Mouse (Mus musculus) midbrain, embryonic 12.5 days (tissue): ENCODE measurements around the gene Pqlc2. TPM values are rescaled to one million over a fixed set of nuclear protein-coding genes. Genes with fewer than 3 reads are reported as not detected.

Experiments
- ATAC-seq: fragments of 200-750 bp; cut with Nextera tagmentation; 2 replicates; pipeline ENCODE4 v1.8.0; 2017; ENCODE audit warnings: low read depth, moderate TSS enrichment, moderate library complexity; ENCODE audit not compliant: low FRiP score
- H3K27ac ChIP-seq: fragments of 300-500 bp; sonication (generic); replicated peaks from 2 replicates; pipeline ENCODE4 v1.5.1; 2016; ENCODE audit warnings: mild to moderate bottlenecking
- H3K27me3 ChIP-seq: fragments of 300-500 bp; sonication (generic); 2 replicates; pipeline ENCODE4 v1.6.1; 2016; ENCODE audit warnings: mild to moderate bottlenecking
- H3K36me3 ChIP-seq: fragments of 300-500 bp; sonication (generic); 2 replicates; pipeline ENCODE4 v1.6.1; 2016
- H3K4me1 ChIP-seq: fragments of 300-500 bp; sonication (generic); 2 replicates; pipeline ENCODE4 v1.6.1; 2016
- H3K4me2 ChIP-seq: fragments of 300-500 bp; sonication (generic); replicated peaks from 2 replicates; pipeline ENCODE4 v1.6.1; 2016; ENCODE audit warnings: mild to moderate bottlenecking, moderate library complexity
- H3K4me3 ChIP-seq: fragments of 300-500 bp; sonication (generic); 2 replicates; pipeline ENCODE4 v1.5.1; 2016; ENCODE audit warnings: mild to moderate bottlenecking
- H3K9ac ChIP-seq: fragments of 300-500 bp; sonication (generic); replicated peaks from 2 replicates; pipeline ENCODE4 v1.6.1; 2016; ENCODE audit warnings: mild to moderate bottlenecking, moderate library complexity
- H3K9me3 ChIP-seq: fragments of 300-500 bp; sonication (generic); 2 replicates; pipeline ENCODE4 v1.6.1; 2016; ENCODE audit warnings: mild to moderate bottlenecking
- WGBS: fragments of 180-500 bp; shearing (Covaris S2); methylation state at CpG from one replicate; pipeline ENCODE4 v1.1.7; 2016; 5-methylcytosine and 5-hydroxymethylcytosine counted together
- polyA plus RNA-seq: library from polyadenylated mRNA; unstranded; fragments of >200 nt; fragmentation: Nextera tagmentation; extraction: Ambion mirVana; gene quantifications from 2 replicates; pipeline ENCODE4 v1.2.1, GENCODE M21; 2016

Gene Pqlc2
- polyA plus RNA-seq, 1 experiment from 2014 or later: 14.1 TPM

DNA sequence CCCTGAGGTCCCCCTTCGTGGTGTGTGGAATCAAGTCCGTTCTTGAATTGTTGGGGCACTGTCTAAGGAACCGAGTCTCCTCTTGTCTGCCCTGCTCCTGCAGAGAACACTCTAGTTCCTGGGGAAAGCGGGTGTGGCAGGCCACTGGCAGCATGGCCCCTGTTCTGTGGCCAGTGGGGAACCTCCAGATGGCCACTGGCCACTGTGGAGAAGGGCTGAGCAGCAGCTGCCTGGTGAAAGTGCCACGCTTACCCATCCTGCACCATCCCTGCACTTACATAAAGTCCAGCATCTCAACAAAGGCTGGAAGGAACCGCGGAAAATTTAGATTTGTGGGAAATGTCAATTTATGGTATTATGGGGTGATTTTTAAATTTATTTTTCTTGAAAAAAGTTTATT, 34.1 kb downstream of the Pqlc2 start:
- no peaks in the 10 kb centered on the region for H3K4me1 ChIP-seq
- no peaks in the 10 kb centered on the region for H3K27me3 ChIP-seq
- no peak overlapping the region for H3K9ac ChIP-seq
- WGBS: 93% methylated on average over 7 of the region's 7 CpGs
- H3K4me3 ChIP-seq: no peak overlapping the region
- H3K36me3 ChIP-seq: peaks cover 26% of the 10 kb centered on the region
- ATAC-seq: no peak
- H3K27ac ChIP-seq: no peak overlapping the region
- H3K9me3 ChIP-seq: no peaks in the 10 kb centered on the region
- H3K4me2 ChIP-seq: no peak overlapping the region

DNA sequence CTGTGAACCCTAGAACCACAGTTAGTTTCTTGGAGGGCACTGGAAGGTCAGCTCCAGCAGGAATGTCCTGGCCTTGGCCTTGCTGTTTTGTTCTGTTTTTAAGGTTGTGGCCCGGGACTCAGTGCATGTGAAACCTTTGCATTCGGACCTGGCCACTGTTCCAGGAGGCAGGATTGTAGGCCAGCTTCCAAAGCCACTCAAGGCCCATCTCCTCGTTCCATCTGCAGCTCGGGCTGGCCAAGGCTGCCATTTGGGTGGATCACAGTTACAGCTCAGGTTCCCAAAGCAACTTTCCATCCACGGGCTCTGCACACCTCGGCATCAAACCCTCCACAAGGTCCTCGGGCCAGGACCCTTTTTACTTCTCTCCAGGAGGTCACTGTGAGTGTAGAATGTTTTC, 35.9 kb downstream of the Pqlc2 start:
- 91% methylated on average over 7 of the region's 7 CpGs for WGBS

DNA sequence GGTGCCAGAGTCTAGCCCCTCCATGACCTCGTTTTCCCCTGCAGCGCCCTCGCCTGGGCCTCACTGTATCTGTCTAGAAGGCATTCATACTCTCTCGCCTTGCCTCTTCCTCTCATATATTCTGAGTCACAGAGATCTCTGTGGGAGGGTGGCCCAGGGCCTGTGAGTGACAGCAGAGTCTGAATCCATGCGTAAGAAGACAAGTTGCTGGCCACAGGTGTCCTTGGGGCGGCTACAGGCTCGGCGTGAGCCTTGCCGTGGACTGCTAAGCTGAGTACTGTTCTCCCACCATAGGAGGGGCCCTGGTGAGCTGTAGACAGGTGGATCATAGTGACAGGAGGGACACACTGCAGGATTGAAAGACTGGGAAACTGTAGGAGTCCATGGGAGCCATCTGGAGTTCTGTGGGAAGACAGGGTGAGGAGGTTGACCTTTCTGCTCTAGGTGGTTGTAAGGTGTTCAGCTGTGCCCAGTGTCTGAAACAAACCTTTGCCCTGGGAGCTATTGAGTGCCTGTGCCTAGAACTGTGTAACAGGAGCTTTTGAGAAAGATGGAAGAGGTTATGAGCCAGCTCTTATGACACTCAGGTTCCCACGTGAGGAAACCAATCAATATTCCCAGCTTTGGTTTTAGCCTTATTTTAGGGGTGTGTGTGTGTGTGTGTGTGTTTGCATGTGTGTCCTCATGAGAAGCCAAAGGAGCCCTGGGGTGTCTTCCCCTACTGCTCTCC, 37.4 kb downstream of the Pqlc2 start:
- Histone ChIP-seq H3K4me2 (no peak overlapping the region), H3K4me1 (no peaks in the 10 kb centered on the region), H3K36me3 (peaks cover 15% of the 10 kb centered on the region), H3K27me3 (no peaks in the 10 kb centered on the region), H3K4me3 (no peak overlapping the region), H3K9ac (no peak overlapping the region), H3K9me3 (no peaks in the 10 kb centered on the region), H3K27ac (no peak overlapping the region)
- 92% methylated on average over 10 of the region's 10 CpGs for WGBS
- ATAC-seq: no peak

More for the DNA sequence above, 35.9 kb downstream of the Pqlc2 start:
- Histone ChIP-seq H3K27me3 (no peaks in the 10 kb centered on the region), H3K27ac (no peak overlapping the region), H3K4me1 (no peaks in the 10 kb centered on the region), H3K9me3 (no peaks in the 10 kb centered on the region), H3K9ac (no peak overlapping the region), H3K4me3 (no peak overlapping the region), H3K36me3 (peaks cover 8% of the 10 kb centered on the region; the same call in 1 of the 2 replicates), H3K4me2 (no peak overlapping the region)
- no peak for ATAC-seq

DNA sequence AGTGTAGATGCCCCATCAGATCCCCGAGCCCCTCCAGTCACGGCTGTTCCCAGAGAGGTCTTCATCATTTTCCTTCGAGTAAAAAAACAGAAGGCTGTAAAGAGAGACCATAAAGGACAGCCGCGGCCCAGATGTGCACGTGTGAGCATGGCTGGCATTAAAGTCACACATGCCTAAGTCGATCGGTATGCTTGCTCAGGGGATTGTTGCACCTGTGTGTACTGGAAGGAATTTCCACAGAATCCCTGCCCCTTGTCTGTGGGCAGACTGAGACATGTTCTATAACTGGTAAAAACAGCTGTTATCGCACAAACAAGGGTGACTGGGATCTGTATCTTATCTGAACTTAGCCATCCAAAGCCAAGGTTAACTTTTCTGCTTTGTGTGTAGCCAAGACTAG, 38.9 kb downstream of the Pqlc2 start:
- no peak for ATAC-seq
- no peaks in the 10 kb centered on the region for H3K27me3 ChIP-seq
- H3K4me1 ChIP-seq: no peaks in the 10 kb centered on the region; the same call in 1 of the 2 replicates
- H3K27ac ChIP-seq: no peak overlapping the region
- no peak overlapping the region for H3K9ac ChIP-seq
- H3K9me3 ChIP-seq: no peaks in the 10 kb centered on the region
- H3K36me3 ChIP-seq: peaks cover 21% of the 10 kb centered on the region
- WGBS: 88% methylated on average over 9 of the region's 9 CpGs
- no peak overlapping the region for H3K4me2 ChIP-seq
- H3K4me3 ChIP-seq: no peak overlapping the region

- Histone ChIP-seq H3K27ac (no peak overlapping the region), H3K4me2 (no peak overlapping the region), H3K4me1 (no peaks in the 10 kb centered on the region; the same call in 1 of the 2 replicates), H3K27me3 (no peaks in the 10 kb centered on the region), H3K9ac (no peak overlapping the region), H3K9me3 (no peaks in the 10 kb centered on the region), H3K36me3 (peaks cover 21% of the 10 kb centered on the region), H3K4me3 (no peak overlapping the region)
- ATAC-seq: no peak
- 90% methylated on average over 3 of the region's 3 CpGs for WGBS
Observed at GRCm38 (mm10) chr4:139270168-139270567, 40.3 kb downstream of the Pqlc2 start.

DNA sequence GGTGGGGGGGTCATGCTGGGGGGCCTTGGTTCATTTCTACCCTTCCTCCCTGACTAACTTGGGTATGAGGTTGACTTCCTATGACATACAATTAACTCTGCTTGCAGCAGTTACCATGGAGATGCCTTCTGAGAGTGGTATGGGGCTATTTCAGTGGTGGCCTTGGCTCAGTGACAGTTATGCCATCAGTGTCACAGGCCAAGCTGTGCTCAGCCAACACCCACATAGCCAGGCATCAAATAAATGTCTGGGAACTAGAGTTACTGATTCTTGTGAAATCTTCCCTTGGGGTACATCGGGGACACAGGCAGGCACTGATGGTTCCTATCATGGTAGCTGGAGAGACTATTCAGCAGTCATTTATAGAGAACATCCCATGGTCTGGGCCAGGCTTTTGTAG, 42.3 kb downstream of the Pqlc2 start:
- H3K4me2 ChIP-seq: no peak overlapping the region
- H3K4me1 ChIP-seq: no peaks in the 10 kb centered on the region; the same call in 1 of the 2 replicates
- H3K4me3 ChIP-seq: no peak overlapping the region
- H3K9ac ChIP-seq: no peak overlapping the region
- no peak for ATAC-seq
- H3K27me3 ChIP-seq: no peaks in the 10 kb centered on the region
- H3K36me3 ChIP-seq: peaks cover 34% of the 10 kb centered on the region
- 94% methylated on average over 1 of the region's 1 CpGs for WGBS
- no peak overlapping the region for H3K27ac ChIP-seq
- H3K9me3 ChIP-seq: no peaks in the 10 kb centered on the region

- no peaks in the 10 kb centered on the region for H3K27me3 ChIP-seq
- no peak overlapping the region for H3K9ac ChIP-seq
- 85% methylated on average over 3 of the region's 3 CpGs for WGBS
- ATAC-seq: no peak
- no peak overlapping the region for H3K27ac ChIP-seq
- H3K4me2 ChIP-seq: no peak overlapping the region
- H3K4me3 ChIP-seq: no peak overlapping the region
- H3K9me3 ChIP-seq: no peaks in the 10 kb centered on the region
- no peaks in the 10 kb centered on the region; the same call in 1 of the 2 replicates for H3K4me1 ChIP-seq
- peaks cover 42% of the 10 kb centered on the region for H3K36me3 ChIP-seq
Observed at GRCm38 (mm10) chr4:139267335-139267734, 43.2 kb downstream of the Pqlc2 start.

DNA sequence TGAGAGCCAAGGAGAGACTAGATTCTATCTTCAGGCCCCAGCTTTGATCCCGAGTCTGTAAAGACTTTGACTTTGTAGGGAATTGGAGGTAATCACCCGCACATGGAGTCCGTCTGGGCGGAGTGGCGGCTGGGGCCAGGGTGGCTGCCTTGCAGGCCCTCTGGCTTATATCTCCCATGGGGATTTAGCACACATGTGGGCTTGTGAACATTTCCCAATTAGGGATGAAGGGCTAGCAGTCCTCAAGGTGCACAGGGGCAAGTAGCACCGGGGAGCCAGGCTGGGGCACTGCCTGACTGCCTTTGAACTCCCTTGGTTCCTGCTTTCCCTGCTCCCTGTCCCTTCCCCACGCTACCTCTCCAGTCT, 44.0 kb downstream of the Pqlc2 start:
- Histone ChIP-seq H3K9me3 (no peaks in the 10 kb centered on the region), H3K4me1 (no peaks in the 10 kb centered on the region; the same call in 1 of the 2 replicates), H3K27ac (no peak overlapping the region), H3K27me3 (no peaks in the 10 kb centered on the region), H3K4me2 (no peak overlapping the region), H3K9ac (no peak overlapping the region), H3K36me3 (peaks cover 50% of the 10 kb centered on the region), H3K4me3 (no peak overlapping the region)
- WGBS: 81% methylated on average over 7 of the region's 7 CpGs
- no peak for ATAC-seq

DNA sequence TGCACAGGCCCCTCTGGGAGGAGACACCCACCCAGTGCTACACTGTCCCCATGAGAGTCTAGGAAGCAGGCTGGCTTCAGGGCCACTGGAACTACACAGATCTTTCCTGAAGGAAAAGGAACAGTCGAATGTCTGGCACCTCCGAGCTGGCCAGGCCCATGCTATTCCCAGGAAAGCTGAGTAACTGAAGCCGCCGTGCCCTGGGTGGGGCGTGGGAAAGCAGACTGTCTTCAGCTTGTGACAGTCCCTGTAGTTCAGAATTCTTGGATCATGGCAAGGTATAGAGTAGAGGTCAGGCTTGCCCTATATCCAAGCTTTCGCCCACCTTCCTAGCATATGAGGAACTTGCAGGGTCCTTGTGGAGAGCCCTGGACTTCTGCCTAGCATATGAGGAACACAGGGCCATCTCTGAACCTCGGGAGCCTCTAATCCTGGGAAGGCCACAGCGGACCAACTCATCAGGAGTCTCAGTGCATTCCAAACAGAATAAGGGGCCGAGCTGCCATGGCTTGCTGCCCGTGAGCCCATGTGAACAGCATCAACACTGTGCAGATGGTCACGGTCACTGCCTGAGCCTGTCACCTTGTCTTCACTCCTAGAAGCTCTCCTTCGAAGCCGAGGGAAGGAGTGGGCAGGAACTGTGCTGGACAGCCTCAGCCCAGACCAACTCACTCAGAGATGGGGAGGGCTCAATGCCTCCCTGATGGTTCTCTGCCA, 44.6 kb downstream of the Pqlc2 start:
- Histone ChIP-seq H3K27ac (no peak overlapping the region), H3K4me3 (no peak overlapping the region), H3K4me1 (no peaks in the 10 kb centered on the region; the same call in 1 of the 2 replicates), H3K4me2 (no peak overlapping the region), H3K27me3 (no peaks in the 10 kb centered on the region), H3K9ac (no peak overlapping the region), H3K36me3 (peaks cover 56% of the 10 kb centered on the region), H3K9me3 (no peaks in the 10 kb centered on the region)
- no peak for ATAC-seq
- WGBS: 86% methylated on average over 13 of the region's 13 CpGs

- no peak overlapping the region for H3K9ac ChIP-seq
- WGBS: 94% methylated on average over 6 of the region's 6 CpGs
- no peak overlapping the region for H3K4me3 ChIP-seq
- H3K4me1 ChIP-seq: no peaks in the 10 kb centered on the region; the same call in 1 of the 2 replicates
- H3K27me3 ChIP-seq: no peaks in the 10 kb centered on the region
- H3K36me3 ChIP-seq: peaks cover 71% of the 10 kb centered on the region
- no peak for ATAC-seq
- no peak overlapping the region for H3K27ac ChIP-seq
- H3K4me2 ChIP-seq: no peak overlapping the region
- H3K9me3 ChIP-seq: no peaks in the 10 kb centered on the region
Observed at GRCm38 (mm10) chr4:139262981-139263380, 47.5 kb downstream of the Pqlc2 start.

DNA sequence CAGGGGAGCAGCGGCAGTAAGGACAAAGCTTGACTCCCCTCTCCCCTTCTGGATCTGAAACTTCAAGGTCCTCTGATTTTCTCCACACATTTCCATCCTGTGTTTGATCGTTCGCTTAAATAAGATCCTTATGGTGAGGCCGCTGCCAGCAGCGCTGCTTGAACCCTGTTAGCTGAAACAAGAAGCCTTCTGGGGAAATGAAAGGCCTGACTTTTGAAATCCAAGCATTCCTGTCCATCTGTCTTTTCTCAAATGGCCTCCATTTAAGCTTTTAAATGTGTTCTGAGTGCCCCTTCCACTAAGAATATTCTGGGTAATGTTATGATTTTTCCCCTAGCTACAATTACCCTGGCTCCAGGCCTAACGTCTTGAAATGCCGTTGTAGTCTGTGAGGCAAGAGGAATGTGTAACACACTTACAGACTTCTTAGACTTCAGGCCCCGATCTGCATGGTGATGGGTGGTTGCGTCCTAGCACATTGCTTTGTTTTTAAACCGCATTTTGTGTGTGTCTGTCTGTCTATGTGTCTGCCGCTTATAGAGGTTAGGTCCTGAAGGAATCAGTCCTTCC, 51.1 kb downstream of the Pqlc2 start:
- Histone ChIP-seq H3K9me3 (no peaks in the 10 kb centered on the region), H3K4me1 (no peaks in the 10 kb centered on the region), H3K27me3 (no peaks in the 10 kb centered on the region), H3K4me3 (no peak overlapping the region), H3K9ac (no peak overlapping the region), H3K27ac (no peak overlapping the region), H3K36me3 (peaks cover 71% of the 10 kb centered on the region), H3K4me2 (no peak overlapping the region)
- no peak for ATAC-seq
- 87% methylated on average over 11 of the region's 11 CpGs for WGBS

- ATAC-seq: no peak
- no peak overlapping the region for H3K4me2 ChIP-seq
- no peak overlapping the region for H3K9ac ChIP-seq
- H3K27ac ChIP-seq: 0 out of 2 replicates have a peak overlapping the region, but pooled peaks have one; percentile 39
- no peaks in the 10 kb centered on the region for H3K27me3 ChIP-seq
- no peaks in the 10 kb centered on the region for H3K4me1 ChIP-seq
- peaks cover 65% of the 10 kb centered on the region for H3K36me3 ChIP-seq
- H3K4me3 ChIP-seq: no peak overlapping the region
- H3K9me3 ChIP-seq: no peaks in the 10 kb centered on the region
- WGBS: 78% methylated on average over 6 of the region's 6 CpGs
Observed at GRCm38 (mm10) chr4:139258621-139259301, 51.7 kb downstream of the Pqlc2 start.
